ENCODE assay signal across 8 mouse cellular contexts in genomic region chr11:101952541-101953341, GRCm38 (mm10). TPM values are rescaled to one million over a fixed set of nuclear protein-coding genes. Genes with fewer than 3 reads are reported as not detected.
DNase-seq lines count a peak whose midpoint lies in the region; ATAC-seq and TF ChIP-seq lines count a peak whose summit lies in the region.

No protein-coding gene starts in this region.

- no peak overlapping the region for H3K4me3 ChIP-seq in neural tube, embryonic 11.5 days (ENCODE audit: low read depth, low read length)
- H3K4me3 ChIP-seq in kidney, adult 2 months (ENCODE audit: insufficient read depth, low read depth, low read length): no peak overlapping the region

- H3K36me3 ChIP-seq in neural tube, embryonic 11.5 days (ENCODE audit: control insufficient read depth, insufficient read depth, low read length): no peaks in the 10 kb centered on the region
- no peaks in the 10 kb centered on the region for H3K36me3 ChIP-seq in kidney, adult 2 months (ENCODE audit: control insufficient read depth, insufficient read depth, low read length)

- 0 out of 2 replicates have a peak, but pooled peaks cover 4% of the 10 kb centered on the region for H3K27me3 ChIP-seq in neural tube, embryonic 11.5 days (ENCODE audit: control insufficient read depth, insufficient read depth, low read length)
- no peaks in the 10 kb centered on the region for H3K27me3 ChIP-seq in kidney, adult 2 months (replicated peaks; ENCODE audit: control insufficient read depth, insufficient read depth, low read length)

- 33% methylated on average over 24 of the region's 24 CpGs for WGBS in neural tube, embryonic 11.5 days
- 35% methylated on average over 24 of the region's 24 CpGs for WGBS in kidney, adult 2 months

- H3K4me1 ChIP-seq in neural tube, embryonic 11.5 days (ENCODE audit: control insufficient read depth, insufficient read depth, low read length): peaks cover 9% of the 10 kb centered on the region
- H3K4me1 ChIP-seq in kidney, adult 2 months (ENCODE audit: control insufficient read depth, insufficient read depth, low read length): no peaks in the 10 kb centered on the region

- H3K9ac ChIP-seq in neural tube, embryonic 11.5 days (ENCODE audit: low read length): no peak overlapping the region

- peak; percentile 48 for DNase-seq in neural tube, embryonic 11.5 days (ENCODE audit: low spot score)
- no peak for DNase-seq in neural tube, embryonic 10.5 days (ENCODE audit: extremely low spot score, low spot score)
- peak; percentile 81 to 85 for DNase-seq in heart, adult 9 months (ENCODE audit: low spot score in 2 of 2)
- peak; percentile 91 for DNase-seq in kidney, adult 2 months
- DNase-seq in lung, postnatal 10 days: peak; percentile 75
- peak; percentile 27 for DNase-seq in yolk sac, embryonic 10.5 days (ENCODE audit: low spot score)
- no peak for DNase-seq in cerebellum, postnatal 10 days
- no peak for DNase-seq in Muller cell, postnatal 12 days (ENCODE audit: inconsistent ontology term)

- H3K4me2 ChIP-seq in neural tube, embryonic 11.5 days (ENCODE audit: low read depth): no peak overlapping the region

- no peak for TF ChIP-seq POLR2A in kidney, adult 2 months (IDR thresholded peaks at IDR 0.05; ENCODE audit: low read depth, low read length)

- no peak for ATAC-seq in neural tube, embryonic 11.5 days (ENCODE audit: insufficient read depth, low FRiP score, low TSS enrichment)

- TF ChIP-seq CTCF in kidney, adult 2 months (conservative IDR thresholded peaks at IDR 0.05; ENCODE audit: insufficient read depth, insufficient read length, low read depth, low read length): no peak

- H3K27ac ChIP-seq in neural tube, embryonic 11.5 days (ENCODE audit: low read depth, low read length): no peak overlapping the region
- H3K27ac ChIP-seq in kidney, adult 2 months (ENCODE audit: insufficient read depth, low read depth, low read length): peak overlapping the region; percentile 40; the same call in 1 of the 2 replicates

- no peaks in the 10 kb centered on the region for H3K9me3 ChIP-seq in neural tube, embryonic 11.5 days (ENCODE audit: control insufficient read depth, low read length)

RNA-seq across cellular contexts. Expression of gene Sost, which starts 14.1 kb away (rescaled TPM):
- polyA plus RNA-seq in neural tube, embryonic 11.5 days (2014; fragmentation: Nextera tagmentation; extraction: Ambion mirVana): not detected in 2 replicates
- 2.0 TPM in 2 replicates for polyA plus RNA-seq in kidney, adult 2 months (2012; rRNA removed)

RNA-seq across cellular contexts. Expression of gene Cfap97d1, which starts 31.3 kb away (rescaled TPM):
- polyA plus RNA-seq in neural tube, embryonic 11.5 days (2014; fragmentation: Nextera tagmentation; extraction: Ambion mirVana): not detected in 2 replicates
- not detected in 2 replicates for polyA plus RNA-seq in kidney, adult 2 months (2012; rRNA removed)

RNA-seq across cellular contexts. Expression of gene Dusp3, which starts 34.1 kb away (rescaled TPM):
- polyA plus RNA-seq in neural tube, embryonic 11.5 days (2014; fragmentation: Nextera tagmentation; extraction: Ambion mirVana): 14.0 and 15.3 TPM in 2 replicates
- 67.8 and 92.4 TPM in 2 replicates for polyA plus RNA-seq in kidney, adult 2 months (2012; rRNA removed)

RNA-seq across cellular contexts. Expression of gene Meox1, which starts 58.6 kb away (rescaled TPM):
- 19.9 and 23.9 TPM in 2 replicates for polyA plus RNA-seq in neural tube, embryonic 11.5 days (2014; fragmentation: Nextera tagmentation; extraction: Ambion mirVana)
- polyA plus RNA-seq in kidney, adult 2 months (2012; rRNA removed): 3.5 and 4.8 TPM in 2 replicates

Comparison
In these comparisons a context has a peak if more than half of its experiments do, and no peak if none do; other contexts are left out.
1. DNase-seq: peak in neural tube, embryonic 11.5 days (single experiment), heart, adult 9 months (2 of 2), kidney, adult 2 months (single experiment), lung, postnatal 10 days (single experiment) and yolk sac, embryonic 10.5 days (single experiment); none in neural tube, embryonic 10.5 days (single experiment), cerebellum, postnatal 10 days (0 of 2) and Muller cell, postnatal 12 days (single experiment).